Mouse (Mus musculus): ENCODE data around the gene Ndufs5. TPM values are rescaled to one million over a fixed set of nuclear protein-coding genes. Genes with fewer than 3 reads are reported as not detected.

The Ndufs5 gene
- total RNA-seq (2023; ENCODE audit: inconsistent age), result 30.5 to 38.8 TPM (median 33.6 TPM) in 4 replicates

DNA sequence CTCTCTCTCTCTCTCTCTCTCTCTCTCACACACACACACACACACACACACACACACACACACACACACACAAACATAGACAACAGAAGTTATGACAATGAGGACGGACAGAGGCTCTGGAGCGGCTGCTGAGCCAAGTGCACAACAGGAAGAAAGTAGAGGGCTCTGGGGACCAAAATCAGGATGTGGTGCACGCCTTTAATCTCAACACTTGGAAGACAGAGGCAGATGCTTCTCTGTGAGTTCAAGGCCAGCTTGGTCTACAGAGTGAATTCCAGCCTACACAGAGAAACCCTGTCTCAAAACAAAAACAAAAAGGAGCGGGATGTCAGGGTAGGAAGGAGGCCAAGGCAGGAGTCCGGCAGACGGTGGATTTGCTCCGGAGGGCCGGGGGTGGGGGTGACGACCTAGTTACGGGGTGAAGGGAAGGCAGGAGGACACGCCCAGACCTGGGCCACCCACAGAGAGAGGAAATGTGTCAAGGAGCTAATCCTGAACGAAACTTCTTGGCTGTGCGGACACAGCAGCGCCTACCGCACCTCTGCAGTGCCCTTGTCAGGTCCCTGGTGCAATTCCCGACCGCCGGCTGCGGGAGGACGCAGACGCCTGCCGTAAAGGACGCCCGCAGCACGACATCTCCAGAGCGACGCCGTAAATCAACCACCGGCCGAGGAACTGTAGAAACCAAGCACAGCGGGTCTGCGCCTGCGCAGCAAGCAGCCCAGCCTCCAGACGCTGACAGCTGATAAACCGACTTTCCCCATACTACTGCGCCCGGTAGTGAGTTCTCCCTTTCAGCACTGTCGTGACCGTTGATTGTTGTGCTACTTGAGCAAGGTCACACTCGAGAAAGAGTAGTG, at the start of gene Ndufs5:
Ndufs5 (minus strand) TSS at position 629 of the 860 bp plus-strand sequence.

DNA sequence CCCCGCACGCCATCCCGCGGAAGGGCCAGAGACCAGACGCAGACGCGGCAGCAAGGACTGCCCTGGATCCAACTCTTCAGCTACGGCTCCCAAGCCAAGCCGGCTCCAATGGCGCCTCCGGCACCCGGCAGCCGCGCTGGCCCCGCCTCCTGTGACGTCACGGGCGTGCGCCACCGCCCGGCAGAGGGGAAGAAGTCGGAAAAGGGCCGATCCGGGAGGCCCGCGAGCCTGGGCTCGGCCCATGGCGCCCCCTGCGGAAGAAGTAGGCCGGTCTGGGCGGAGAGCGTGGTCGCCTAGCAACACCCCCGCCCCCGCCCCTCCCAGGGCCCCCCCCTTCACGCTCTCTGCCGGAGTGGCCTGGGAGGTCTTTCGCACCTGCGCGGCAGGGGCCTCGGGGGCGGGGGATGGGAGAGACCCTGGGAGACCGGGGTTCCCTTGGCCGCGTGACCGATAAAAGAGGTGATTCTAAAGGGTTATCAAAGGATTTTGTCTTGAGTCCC, 32.2 kb upstream of the Ndufs5 start, which contains the start of gene Akirin1:
Akirin1 (minus strand) TSS at position 194 of the 500 bp plus-strand sequence.

DNA sequence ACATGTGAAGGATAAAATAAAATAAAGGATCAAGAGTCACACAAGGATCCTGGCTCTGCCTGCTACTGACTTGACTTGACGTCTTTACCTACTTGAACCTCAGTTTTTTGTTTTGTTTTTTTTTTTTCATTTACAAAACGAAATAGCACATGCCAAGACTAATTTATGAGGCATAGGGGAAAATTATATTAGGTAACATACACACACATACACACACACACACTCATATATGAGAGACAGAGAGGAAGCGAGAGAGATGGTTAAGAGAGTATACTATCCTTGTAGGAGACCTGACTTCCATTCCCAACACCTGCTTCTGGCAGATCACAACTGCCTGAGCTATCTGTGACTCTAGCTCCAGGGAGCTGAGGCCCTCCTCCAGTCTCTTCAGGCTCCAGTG, 33.7 kb downstream of the Ndufs5 start, which contains the start of gene Macf1:
Macf1 (minus strand) TSS at position 101 of the 400 bp plus-strand sequence.

Other genes with a start within 250 kb of the Ndufs5 start
- gene Macf1, start 33.8 kb downstream of the Ndufs5 start, total RNA-seq (2023; ENCODE audit: inconsistent age), result 608 to 719 TPM (median 623 TPM) in 4 replicates
- 58.7 to 71.5 TPM (median 68.2 TPM) in 4 replicates for gene Akirin1, start 32.1 kb upstream of the Ndufs5 start, total RNA-seq (2023; ENCODE audit: inconsistent age)
- gene Rhbdl2, start 69.7 kb upstream of the Ndufs5 start, total RNA-seq (2023; ENCODE audit: inconsistent age), result not detected in 4 replicates
- gene 4933427I04Rik, start 141.5 kb upstream of the Ndufs5 start, total RNA-seq (2023; ENCODE audit: inconsistent age), result not detected in 4 replicates
- 10.9 to 22.4 TPM (median 14.9 TPM) in 4 replicates for gene Mycbp, start 186.6 kb upstream of the Ndufs5 start, total RNA-seq (2023; ENCODE audit: inconsistent age)
- gene Rragc, start 199.2 kb upstream of the Ndufs5 start, total RNA-seq (2023; ENCODE audit: inconsistent age), result 107 to 117 TPM (median 110 TPM) in 4 replicates
- 1.5 to 3.1 TPM (median 2.3 TPM) in 4 replicates for gene 4930535I16Rik, start 199.8 kb upstream of the Ndufs5 start, total RNA-seq (2023; ENCODE audit: inconsistent age)

Measured in B cell, adult (primary cell).